Mouse (Mus musculus) lung, postnatal 14 days (tissue): ENCODE data around the gene Atp6ap1.

Experiments
- DNase-seq: peaks from one replicate; pipeline ENCODE4 v3.0.0; 2021

Atp6ap1 gene

GRCm38 (mm10) chrX:74296538-74297448 is at the start of gene Atp6ap1:
Atp6ap1 (plus strand) TSS chrX:74297097.
- peak; percentile 94 for DNase-seq

GRCm38 (mm10) chrX:74248651-74249050 is 48.2 kb upstream of the Atp6ap1 start:
- peak; percentile 76 for DNase-seq

GRCm38 (mm10) chrX:74249615-74250014 is 47.3 kb upstream of the Atp6ap1 start, which contains the start of gene Flna:
Flna (minus strand) TSS chrX:74249820.
- DNase-seq = peak; percentile 72

GRCm38 (mm10) chrX:74254153-74254887 is 42.6 kb upstream of the Atp6ap1 start, which contains the start of gene Emd:
Emd (plus strand) TSS chrX:74254687.
- DNase-seq = peak; percentile 87

GRCm38 (mm10) chrX:74254888-74255565 is 41.9 kb upstream of the Atp6ap1 start:
- no peak for DNase-seq

- no peak for DNase-seq
These were observed 39.2 kb upstream of the Atp6ap1 start for GRCm38 (mm10) chrX:74257746-74258145.

GRCm38 (mm10) chrX:74269736-74270061 is 27.2 kb upstream of the Atp6ap1 start:
- DNase-seq = no peak

GRCm38 (mm10) chrX:74270062-74270901 is 26.6 kb upstream of the Atp6ap1 start, which contains the start of gene Rpl10:
Rpl10 (plus strand) TSS chrX:74270812.
- DNase-seq = peak; percentile 89

- DNase-seq = peak; percentile 17
These were observed 25.9 kb upstream of the Atp6ap1 start for GRCm38 (mm10) chrX:74270902-74271551.

GRCm38 (mm10) chrX:74273422-74274322 is 23.2 kb upstream of the Atp6ap1 start:
- no peak for DNase-seq

- DNase-seq = no peak
These were observed 19.0 kb upstream of the Atp6ap1 start for GRCm38 (mm10) chrX:74277916-74278315.

- no peak for DNase-seq
These were observed 15.7 kb upstream of the Atp6ap1 start for GRCm38 (mm10) chrX:74281041-74281731.

GRCm38 (mm10) chrX:74281732-74282394 is 15.0 kb upstream of the Atp6ap1 start, which contains the start of the genes Taz and Dnase1l1:
Taz (plus strand) TSS chrX:74281912.
Dnase1l1 (minus strand) TSS chrX:74282337.
- DNase-seq = peak; percentile 80

- DNase-seq = peak; percentile 86
These were observed 14.4 kb upstream of the Atp6ap1 start for GRCm38 (mm10) chrX:74282395-74283091.

- DNase-seq = no peak
These were observed 13.8 kb upstream of the Atp6ap1 start for GRCm38 (mm10) chrX:74283092-74283437.

GRCm38 (mm10) chrX:74293431-74293830 is 3.5 kb upstream of the Atp6ap1 start:
- DNase-seq = no peak

GRCm38 (mm10) chrX:74298348-74298747 is 1.5 kb downstream of the Atp6ap1 start:
- DNase-seq = no peak

- DNase-seq = no peak
These were observed 2.8 kb downstream of the Atp6ap1 start for GRCm38 (mm10) chrX:74299721-74300120.
